Mouse (Mus musculus) liver, embryonic 14.5 days (tissue): ENCODE measurements at regions not wholly inside any gene's neighbourhood (a gene's known extent, or its start where the extent isn't known, plus 50 kb on each side); places are given as distances from the start of the nearest gene placed in this dataset.

ENCODE experiments used
- ATAC-seq: fragments of 200-750 bp; cut with Nextera tagmentation; 2 replicates; pipeline ENCODE4 v1.8.0; 2017; ENCODE audit warnings: moderate number of reproducible peaks, mild to moderate bottlenecking, moderate library complexity; ENCODE audit not compliant: insufficient read depth
- DNase-seq, 3 experiments: peaks; one replicate each; pipeline ENCODE4 v3.0.0-alpha.2; 2012 to 2013; ENCODE audit warnings: low read depth in 3 of 3, low spot score in 3 of 3
- H3K27ac ChIP-seq: fragments of 300-500 bp; sonication (generic); 2 replicates; pipeline ENCODE4 v1.5.1; 2014; ENCODE audit warnings: moderate library complexity, mild to moderate bottlenecking, control low read depth, inconsistent platforms
- H3K27me3 ChIP-seq: fragments of 300-500 bp; sonication (generic); 2 replicates; pipeline ENCODE4 v1.6.1; 2014; ENCODE audit warnings: mild to moderate bottlenecking, low read length, moderate library complexity; ENCODE audit not compliant: control insufficient read depth, insufficient read depth
- H3K36me3 ChIP-seq: fragments of 300-500 bp; sonication (generic); replicated peaks from 2 replicates; pipeline ENCODE4 v1.6.1; 2014; ENCODE audit warnings: low read depth; ENCODE audit not compliant: control insufficient read depth, insufficient read depth
- H3K4me1 ChIP-seq, 2 experiments: fragments of 200-500 bp in 1 of 2; fragments of 300-500 bp in 1 of 2; sonication (generic) in 1 of 2; replicated peaks; 2 replicates each; pipeline ENCODE4 v1.6.1; 2012 to 2014; ENCODE audit warnings: antibody characterized with exemption in 1 of 2, inconsistent platforms in 1 of 2, low read length in 1 of 2; ENCODE audit not compliant: control insufficient read depth in 2 of 2, insufficient read depth in 2 of 2
- H3K4me2 ChIP-seq: fragments of 300-500 bp; sonication (generic); 2 replicates; pipeline ENCODE4 v1.6.1; 2014; ENCODE audit warnings: low read depth, mild to moderate bottlenecking, control low read depth, moderate library complexity
- H3K4me3 ChIP-seq, 2 experiments: fragments of 200-500 bp in 1 of 2; fragments of 300-500 bp in 1 of 2; sonication (generic) in 1 of 2; 2 replicates each; pipeline ENCODE4 v1.5.1; 2012 to 2014; ENCODE audit warnings: low read depth in 2 of 2, low read length in 2 of 2, mild to moderate bottlenecking in 2 of 2, control low read depth in 1 of 2, inconsistent platforms in 1 of 2, moderate library complexity in 1 of 2; ENCODE audit not compliant: insufficient read depth in 1 of 2
- H3K9ac ChIP-seq: fragments of 300-500 bp; sonication (generic); replicated peaks from 2 replicates; pipeline ENCODE4 v1.6.1; 2014; ENCODE audit warnings: mild to moderate bottlenecking, control low read depth, moderate library complexity
- H3K9me3 ChIP-seq: fragments of 300-500 bp; sonication (generic); 2 replicates; pipeline ENCODE4 v1.6.1; 2016; ENCODE audit warnings: low read length, mixed read lengths; ENCODE audit not compliant: control insufficient read depth
- CTCF ChIP-seq: IDR thresholded peaks from 2 replicates; pipeline ENCODE4 v1.5.1; 2016; ENCODE audit warnings: antibody characterized with exemption, low read depth, control low read depth
- EP300 ChIP-seq: IDR thresholded peaks from 2 replicates; pipeline ENCODE4 v1.6.1; 2016; ENCODE audit warnings: antibody characterized with exemption, low read depth
- WGBS: fragments of 180-500 bp; shearing (Covaris S2); extraction: QIAGEN DNeasy Blood & Tissue Kit; methylation state at CpG from one replicate; pipeline ENCODE4 v1.1.7; 2014; ENCODE audit not compliant: insufficient replicate concordance; 5-methylcytosine and 5-hydroxymethylcytosine counted together

- H3K4me2 ChIP-seq, result no peak overlapping the region
- DNase-seq (no peak), ATAC-seq (no peak)
- no peak overlapping the region for H3K27ac ChIP-seq
- no peaks in the 10 kb centered on the region for H3K9me3 ChIP-seq
- TF ChIP-seq CTCF (no peak), EP300 (no peak)
- H3K4me1 ChIP-seq, result no peaks in the 10 kb centered on the region
- H3K4me3 ChIP-seq, result no peak overlapping the region
- no peaks in the 10 kb centered on the region for H3K27me3 ChIP-seq
- 82% methylated on average over 2 of the region's 2 CpGs for WGBS
- no peaks in the 10 kb centered on the region for H3K36me3 ChIP-seq
- H3K9ac ChIP-seq, result no peak overlapping the region
These were observed 211.6 kb downstream of the Dad1 start for GRCm38 (mm10) chr14:54042286-54042685.

GRCm38 (mm10) chr14:54040644-54041043, 213.3 kb downstream of the Dad1 start:
- ATAC-seq, result no peak
- H3K27ac ChIP-seq, result no peak overlapping the region
- H3K4me3 ChIP-seq, result no peak overlapping the region
- 32% methylated on average over 2 of the region's 2 CpGs for WGBS
- no peaks in the 10 kb centered on the region for H3K4me1 ChIP-seq
- no peaks in the 10 kb centered on the region for H3K9me3 ChIP-seq
- H3K27me3 ChIP-seq, result no peaks in the 10 kb centered on the region
- TF ChIP-seq EP300 (no peak), CTCF (no peak)
- H3K4me2 ChIP-seq, result no peak overlapping the region
- H3K36me3 ChIP-seq, result no peaks in the 10 kb centered on the region
- no peak overlapping the region for H3K9ac ChIP-seq
- DNase-seq, result no peak

- H3K4me1 ChIP-seq, result no peaks in the 10 kb centered on the region
- ATAC-seq (no peak), DNase-seq (no peak)
- H3K27me3 ChIP-seq, result no peaks in the 10 kb centered on the region
- WGBS, result 53% methylated on average over 2 of the region's 2 CpGs
- H3K9me3 ChIP-seq, result no peaks in the 10 kb centered on the region
- no peak overlapping the region for H3K27ac ChIP-seq
- no peak overlapping the region for H3K4me3 ChIP-seq
- H3K9ac ChIP-seq, result no peak overlapping the region
- no peak overlapping the region for H3K4me2 ChIP-seq
- no peaks in the 10 kb centered on the region for H3K36me3 ChIP-seq
- TF ChIP-seq EP300, result no peak
- TF ChIP-seq CTCF, result no peak
These were observed 219.4 kb downstream of the Dad1 start for GRCm38 (mm10) chr14:54034516-54034915.

GRCm38 (mm10) chr14:54023552-54023951, 230.4 kb downstream of the Dad1 start:
- Histone ChIP-seq H3K9ac (no peak overlapping the region), H3K36me3 (no peaks in the 10 kb centered on the region), H3K27ac (no peak overlapping the region), H3K27me3 (no peaks in the 10 kb centered on the region), H3K4me3 (no peak overlapping the region), H3K4me2 (no peak overlapping the region), H3K9me3 (no peaks in the 10 kb centered on the region), H3K4me1 (no peaks in the 10 kb centered on the region)
- no peak for ATAC-seq
- DNase-seq, result no peak
- TF ChIP-seq CTCF, result no peak
- no peak for TF ChIP-seq EP300
- WGBS, result 59% methylated on average over 4 of the region's 4 CpGs

- H3K4me3 ChIP-seq, result no peak overlapping the region
- H3K27ac ChIP-seq, result no peak overlapping the region
- H3K4me1 ChIP-seq, result no peaks in the 10 kb centered on the region
- WGBS, result 63% methylated on average over 6 of the region's 6 CpGs
- no peak for ATAC-seq
- no peak overlapping the region for H3K4me2 ChIP-seq
- no peak overlapping the region for H3K9ac ChIP-seq
- no peak for DNase-seq
- TF ChIP-seq CTCF (no peak), EP300 (no peak)
- H3K9me3 ChIP-seq, result no peaks in the 10 kb centered on the region
- no peaks in the 10 kb centered on the region for H3K36me3 ChIP-seq
- H3K27me3 ChIP-seq, result no peaks in the 10 kb centered on the region
These were observed 232.5 kb downstream of the Dad1 start for GRCm38 (mm10) chr14:54021443-54021842.

GRCm38 (mm10) chr14:54014628-54015027, 239.3 kb downstream of the Dad1 start:
- H3K4me3 ChIP-seq, result no peak overlapping the region
- H3K4me1 ChIP-seq, result no peaks in the 10 kb centered on the region
- no peak overlapping the region for H3K4me2 ChIP-seq
- H3K36me3 ChIP-seq, result no peaks in the 10 kb centered on the region
- no peak for ATAC-seq
- H3K27me3 ChIP-seq, result no peaks in the 10 kb centered on the region
- no peak overlapping the region for H3K9ac ChIP-seq
- WGBS, result 67% methylated on average over 10 of the region's 10 CpGs
- no peaks in the 10 kb centered on the region for H3K9me3 ChIP-seq
- no peak overlapping the region for H3K27ac ChIP-seq
- no peak for DNase-seq
- no peak for TF ChIP-seq CTCF
- TF ChIP-seq EP300, result no peak
